Mouse (Mus musculus): ENCODE data around the gene Sema7a. TPM values are rescaled to one million over a fixed set of nuclear protein-coding genes. Genes with fewer than 3 reads are reported as not detected.

Sema7a gene
- polyA plus RNA-seq, 1 experiment from 2014 or later, result 0.64 TPM

GRCm38 (mm10) chr9:57942039-57942438 is 2.1 kb downstream of the Sema7a start:
- WGBS, result 71% methylated on average over 2 of the region's 2 CpGs
- Histone ChIP-seq H3K4me1 (peaks cover 40% of the 10 kb centered on the region), H3K27ac (replicated peaks) (no peak overlapping the region), H3K4me2 (replicated peaks) (peak overlapping the region; percentile 97), H3K4me3 (peak overlapping the region; percentile 77; the same call in 1 of the 2 replicates), H3K36me3 (no peaks in the 10 kb centered on the region), H3K9me3 (no peaks in the 10 kb centered on the region), H3K27me3 (peaks cover 83% of the 10 kb centered on the region), H3K9ac (replicated peaks) (no peak overlapping the region)
- no peak for ATAC-seq (ENCODE audit: low FRiP score, low read depth)

- Histone ChIP-seq H3K9me3 (no peaks in the 10 kb centered on the region), H3K4me2 (replicated peaks) (no peak overlapping the region), H3K27ac (replicated peaks) (no peak overlapping the region), H3K36me3 (no peaks in the 10 kb centered on the region), H3K4me3 (no peak overlapping the region), H3K9ac (replicated peaks) (no peak overlapping the region), H3K27me3 (peaks cover 83% of the 10 kb centered on the region), H3K4me1 (peaks cover 40% of the 10 kb centered on the region)
- no peak for ATAC-seq (ENCODE audit: low FRiP score, low read depth)
- 34% methylated on average over 2 of the region's 2 CpGs for WGBS
These were observed 3.2 kb downstream of the Sema7a start for GRCm38 (mm10) chr9:57943067-57943466.

DNA sequence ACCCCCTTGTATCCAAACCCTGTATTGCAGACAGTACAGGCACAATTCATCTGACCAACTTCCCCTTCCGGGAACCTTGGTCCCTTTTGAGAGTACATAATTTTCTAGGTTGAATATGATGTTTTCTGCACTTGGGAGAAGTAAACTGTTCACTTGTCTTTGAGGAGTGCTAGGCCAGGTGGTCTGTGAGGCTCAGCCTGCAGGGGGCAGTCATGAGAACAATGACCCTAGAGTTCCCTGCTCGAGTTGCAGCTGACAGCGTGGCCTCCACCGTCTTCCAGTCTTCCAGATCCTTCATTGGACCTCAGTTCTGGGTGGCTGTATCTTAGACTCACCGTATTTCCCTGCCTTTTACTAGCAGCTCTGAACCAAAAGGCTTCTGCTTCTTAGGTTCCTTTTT is 4.7 kb downstream of the Sema7a start:
- Histone ChIP-seq H3K9ac (replicated peaks) (no peak overlapping the region), H3K27me3 (peaks cover 84% of the 10 kb centered on the region), H3K4me1 (peaks cover 36% of the 10 kb centered on the region), H3K36me3 (no peaks in the 10 kb centered on the region), H3K9me3 (no peaks in the 10 kb centered on the region), H3K4me3 (no peak overlapping the region), H3K4me2 (replicated peaks) (no peak overlapping the region), H3K27ac (replicated peaks) (no peak overlapping the region)
- ATAC-seq (ENCODE audit: low FRiP score, low read depth), result no peak
- 32% methylated on average over 5 of the region's 5 CpGs for WGBS

GRCm38 (mm10) chr9:57945771-57946616 is 6.1 kb downstream of the Sema7a start:
- no peak overlapping the region for H3K4me3 ChIP-seq
- 50% methylated on average over 8 of the region's 8 CpGs for WGBS
- no peak overlapping the region for H3K27ac ChIP-seq (replicated peaks)
- H3K4me2 ChIP-seq (replicated peaks), result no peak overlapping the region
- no peaks in the 10 kb centered on the region for H3K9me3 ChIP-seq
- H3K27me3 ChIP-seq, result peaks cover 83% of the 10 kb centered on the region
- H3K9ac ChIP-seq (replicated peaks), result no peak overlapping the region
- H3K4me1 ChIP-seq, result peaks cover 44% of the 10 kb centered on the region
- no peaks in the 10 kb centered on the region for H3K36me3 ChIP-seq
- no peak for ATAC-seq (ENCODE audit: low FRiP score, low read depth)

GRCm38 (mm10) chr9:57947381-57948030 is 7.6 kb downstream of the Sema7a start:
- Histone ChIP-seq H3K9me3 (no peaks in the 10 kb centered on the region), H3K4me3 (no peak overlapping the region), H3K4me2 (replicated peaks) (no peak overlapping the region), H3K27me3 (peaks cover 77% of the 10 kb centered on the region), H3K36me3 (no peaks in the 10 kb centered on the region), H3K4me1 (peaks cover 38% of the 10 kb centered on the region), H3K9ac (replicated peaks) (no peak overlapping the region), H3K27ac (replicated peaks) (no peak overlapping the region)
- ATAC-seq (ENCODE audit: low FRiP score, low read depth), result no peak
- WGBS, result 62% methylated on average over 7 of the region's 7 CpGs

GRCm38 (mm10) chr9:57948333-57948931 is 8.5 kb downstream of the Sema7a start:
- Histone ChIP-seq H3K27me3 (peaks cover 68% of the 10 kb centered on the region), H3K36me3 (no peaks in the 10 kb centered on the region), H3K9me3 (no peaks in the 10 kb centered on the region), H3K4me1 (peaks cover 34% of the 10 kb centered on the region), H3K4me3 (no peak overlapping the region), H3K27ac (replicated peaks) (no peak overlapping the region), H3K9ac (replicated peaks) (no peak overlapping the region), H3K4me2 (replicated peaks) (no peak overlapping the region)
- 87% methylated on average over 7 of the region's 7 CpGs for WGBS
- ATAC-seq (ENCODE audit: low FRiP score, low read depth), result no peak

DNA sequence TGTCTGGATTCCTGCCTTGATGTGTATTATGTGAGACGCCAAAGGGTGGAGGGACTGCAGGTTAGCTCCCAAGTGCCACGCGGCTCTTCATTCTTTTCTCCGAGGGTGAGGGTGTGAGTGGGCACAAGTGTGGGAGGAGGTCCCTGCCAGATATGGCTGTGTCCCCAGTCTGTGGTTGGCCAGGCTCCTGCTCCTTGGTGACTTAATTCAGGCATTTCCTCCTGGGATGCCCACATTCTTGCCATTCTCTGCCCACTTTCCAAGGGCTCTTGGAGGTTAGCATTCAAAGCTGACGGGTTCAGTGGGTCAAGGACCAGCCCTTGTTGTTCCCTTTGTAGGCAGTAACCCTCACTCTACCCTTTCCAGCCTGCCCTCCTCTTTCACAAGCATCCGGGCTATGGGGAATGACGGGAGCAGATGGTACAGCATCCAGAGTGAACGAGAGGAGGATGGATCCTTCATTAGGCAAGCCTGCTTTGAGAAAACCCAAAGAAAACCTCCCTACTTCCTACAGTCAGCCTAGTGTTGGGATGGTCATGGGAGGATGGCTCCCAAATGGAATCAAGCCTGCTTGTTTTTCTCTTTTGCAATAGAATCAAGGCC is 9.3 kb downstream of the Sema7a start:
- Histone ChIP-seq H3K36me3 (no peaks in the 10 kb centered on the region), H3K27me3 (peaks cover 60% of the 10 kb centered on the region), H3K9me3 (no peaks in the 10 kb centered on the region), H3K4me2 (replicated peaks) (no peak overlapping the region), H3K4me1 (peaks cover 34% of the 10 kb centered on the region), H3K9ac (replicated peaks) (no peak overlapping the region), H3K4me3 (no peak overlapping the region), H3K27ac (replicated peaks) (no peak overlapping the region)
- ATAC-seq (ENCODE audit: low FRiP score, low read depth), result no peak
- WGBS, result 81% methylated on average over 8 of the region's 8 CpGs

DNA sequence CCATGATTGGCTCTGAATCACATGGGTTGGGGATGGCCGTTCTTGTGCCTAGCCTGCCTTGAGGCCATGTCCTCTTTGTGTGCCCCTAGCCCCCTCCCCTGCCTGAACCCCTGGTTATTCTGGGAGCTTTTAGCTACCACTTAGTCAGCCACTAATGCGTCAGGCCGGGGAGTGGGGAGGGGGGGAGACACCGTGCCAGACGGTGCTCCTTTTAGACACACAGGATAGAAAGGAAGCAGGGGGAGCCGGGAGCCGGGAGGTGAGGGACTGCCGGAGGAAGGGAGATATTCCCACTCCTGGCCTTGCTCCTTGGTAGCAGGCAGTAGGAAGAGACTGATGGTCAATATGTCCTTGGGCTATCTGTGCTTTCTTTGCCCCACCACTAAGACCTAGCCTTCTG is 10.0 kb downstream of the Sema7a start:
- no peak overlapping the region for H3K9ac ChIP-seq (replicated peaks)
- no peak overlapping the region for H3K27ac ChIP-seq (replicated peaks)
- ATAC-seq (ENCODE audit: low FRiP score, low read depth), result no peak
- H3K4me2 ChIP-seq (replicated peaks), result no peak overlapping the region
- WGBS, result 53% methylated on average over 8 of the region's 8 CpGs
- no peaks in the 10 kb centered on the region for H3K36me3 ChIP-seq
- peaks cover 53% of the 10 kb centered on the region for H3K27me3 ChIP-seq
- H3K4me3 ChIP-seq, result no peak overlapping the region
- H3K9me3 ChIP-seq, result no peaks in the 10 kb centered on the region
- peaks cover 34% of the 10 kb centered on the region for H3K4me1 ChIP-seq

DNA sequence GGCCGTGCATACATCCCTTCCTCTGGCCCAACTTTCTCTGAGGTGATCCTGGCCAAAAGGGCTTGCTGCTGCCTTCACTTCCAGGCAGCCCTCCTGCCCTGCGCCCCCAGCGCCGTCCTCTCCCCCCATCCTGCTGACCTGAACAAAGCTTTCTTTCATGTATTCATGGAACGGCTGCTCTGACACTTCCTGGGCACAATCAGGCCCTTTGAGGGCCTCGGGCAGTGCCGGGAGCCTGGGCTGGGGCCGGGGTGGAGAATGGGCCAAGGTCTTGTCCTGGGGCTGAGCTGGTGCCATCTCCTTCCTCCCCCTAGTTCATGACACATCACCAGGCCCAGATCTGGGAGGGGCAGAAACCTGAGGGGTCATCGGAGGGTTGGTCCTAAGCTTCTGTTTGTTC is 10.6 kb downstream of the Sema7a start:
- H3K9ac ChIP-seq (replicated peaks), result no peak overlapping the region; the same call in 1 of the 2 replicates
- H3K4me1 ChIP-seq, result peaks cover 29% of the 10 kb centered on the region
- H3K9me3 ChIP-seq, result no peaks in the 10 kb centered on the region
- no peak overlapping the region for H3K27ac ChIP-seq (replicated peaks)
- 35% methylated on average over 9 of the region's 9 CpGs for WGBS
- peaks cover 2% of the 10 kb centered on the region; the same call in 1 of the 2 replicates for H3K36me3 ChIP-seq
- peaks cover 47% of the 10 kb centered on the region; the same call in 1 of the 2 replicates for H3K27me3 ChIP-seq
- H3K4me3 ChIP-seq, result no peak overlapping the region
- no peak for ATAC-seq (ENCODE audit: low FRiP score, low read depth)
- H3K4me2 ChIP-seq (replicated peaks), result no peak overlapping the region

GRCm38 (mm10) chr9:57951993-57952392 is 12.1 kb downstream of the Sema7a start:
- WGBS, result 63% methylated on average over 6 of the region's 6 CpGs
- no peak overlapping the region for H3K27ac ChIP-seq (replicated peaks)
- no peak for ATAC-seq (ENCODE audit: low FRiP score, low read depth)

DNA sequence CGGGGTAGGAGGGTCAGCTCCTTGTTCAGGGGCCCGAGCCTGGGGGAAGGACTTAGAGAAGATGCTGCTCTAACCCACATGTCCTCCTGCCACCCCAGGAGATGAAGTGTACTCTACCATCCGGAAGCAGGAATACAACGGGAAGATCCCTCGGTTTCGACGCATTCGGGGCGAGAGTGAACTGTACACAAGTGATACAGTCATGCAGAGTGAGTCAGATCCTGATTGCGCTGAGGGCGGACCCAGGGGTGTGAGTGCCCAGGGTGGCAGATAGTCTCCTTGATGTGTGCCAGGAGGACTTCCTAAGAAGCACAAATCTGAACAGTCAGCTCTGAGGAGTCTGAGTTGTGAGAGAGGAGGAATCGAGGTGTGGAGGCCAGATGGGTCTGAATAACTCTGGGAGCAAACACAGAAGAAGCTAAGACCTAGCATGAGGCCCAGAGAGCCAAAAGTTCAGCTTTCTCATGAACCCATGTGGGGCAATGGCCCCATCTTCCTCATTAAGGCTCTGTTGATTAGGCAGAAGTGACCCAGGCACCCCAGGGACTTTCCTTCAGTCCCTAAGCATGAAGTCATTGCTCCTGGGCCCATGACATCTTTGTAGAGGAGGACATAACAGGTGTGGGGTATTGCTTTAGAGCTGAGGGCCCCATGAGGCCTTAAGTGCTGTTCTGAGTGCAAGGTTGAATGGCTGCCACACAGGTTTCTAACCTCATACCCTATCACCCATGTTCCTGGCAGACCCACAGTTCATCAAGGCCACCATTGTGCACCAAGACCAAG is 15.2 kb downstream of the Sema7a start:
- no peak overlapping the region for H3K27ac ChIP-seq (replicated peaks)
- peaks cover 13% of the 10 kb centered on the region for H3K4me1 ChIP-seq
- H3K4me3 ChIP-seq, result no peak overlapping the region
- H3K9ac ChIP-seq (replicated peaks), result no peak overlapping the region
- 0 out of 2 replicates have a peak, but pooled peaks cover 16% of the 10 kb centered on the region for H3K27me3 ChIP-seq
- no peak for ATAC-seq (ENCODE audit: low FRiP score, low read depth)
- no peaks in the 10 kb centered on the region for H3K9me3 ChIP-seq
- WGBS, result 90% methylated on average over 12 of the region's 12 CpGs
- no peak overlapping the region for H3K4me2 ChIP-seq (replicated peaks)
- peaks cover 18% of the 10 kb centered on the region for H3K36me3 ChIP-seq

More at GRCm38 (mm10) chr9:57951993-57952392, 12.1 kb downstream of the Sema7a start:
- Histone ChIP-seq H3K27me3 (peaks cover 38% of the 10 kb centered on the region; the same call in 1 of the 2 replicates), H3K4me3 (no peak overlapping the region), H3K9me3 (no peaks in the 10 kb centered on the region), H3K36me3 (peaks cover 10% of the 10 kb centered on the region; the same call in 1 of the 2 replicates), H3K4me1 (peaks cover 20% of the 10 kb centered on the region), H3K9ac (replicated peaks) (no peak overlapping the region), H3K4me2 (replicated peaks) (no peak overlapping the region)
